Mouse (Mus musculus) olfactory bulb, adult 2 months (tissue): ENCODE results near the gene Lpin1.

Experiments
- CTCF ChIP-seq: fragments of 200-500 bp; IDR thresholded peaks from 2 replicates; pipeline ENCODE4 v1.5.1; 2012; ENCODE audit warnings: low read depth, mild to moderate bottlenecking, low read length, moderate library complexity; ENCODE audit not compliant: insufficient read depth
- POLR2A ChIP-seq: fragments of 200-500 bp; IDR thresholded peaks from 2 replicates; pipeline ENCODE4 v1.6.1; 2012; ENCODE audit warnings: mild to moderate bottlenecking, low read depth, low read length, moderate library complexity; ENCODE audit not compliant: insufficient read depth

DNA sequence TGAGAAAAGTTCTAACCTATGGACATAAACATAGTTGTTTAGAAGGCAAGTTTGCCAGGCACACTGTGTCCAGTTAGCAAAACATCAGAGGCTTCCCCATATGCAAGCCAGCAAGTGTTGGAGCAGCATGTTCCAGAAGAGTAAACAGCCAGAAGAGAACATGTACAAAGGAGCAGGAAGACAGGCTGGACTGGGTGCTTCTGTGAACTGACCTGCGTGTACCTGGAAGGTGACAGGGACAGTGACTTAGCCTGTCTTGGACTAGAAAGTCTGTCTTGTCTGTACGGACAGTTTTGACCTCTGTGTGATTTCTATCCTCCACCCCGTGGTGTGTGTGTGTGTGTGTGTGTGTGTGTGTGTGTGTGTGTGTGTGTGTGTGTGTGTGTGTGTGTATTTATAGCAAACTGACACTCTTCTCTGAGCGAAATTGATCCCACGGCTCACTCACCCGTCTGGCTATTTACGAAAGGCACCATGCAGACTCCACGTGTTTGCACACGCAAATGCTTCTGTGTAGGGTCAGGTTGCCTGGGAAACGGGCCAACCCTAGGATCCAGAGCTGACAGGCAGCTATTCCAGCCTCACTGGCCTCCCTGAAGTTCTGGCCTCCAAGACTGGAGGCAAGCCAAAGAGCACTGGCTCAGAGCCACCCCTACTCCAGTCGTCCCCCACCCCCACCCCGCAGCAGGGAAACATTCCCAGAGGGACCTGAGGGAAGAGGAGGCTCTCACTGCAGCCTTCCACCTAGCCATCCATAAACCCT lies 7.9 kb upstream of the Lpin1 start:
- TF ChIP-seq POLR2A = no peak
- TF ChIP-seq CTCF = no peak
